Mouse (Mus musculus) midbrain, embryonic 15.5 days (tissue): ENCODE results near the gene Btbd1. TPM values are rescaled to one million over a fixed set of nuclear protein-coding genes. Genes with fewer than 3 reads are reported as not detected.

Source experiments
- ATAC-seq: fragments of 200-750 bp; cut with Nextera tagmentation; replicated peaks from 2 replicates; pipeline ENCODE4 v1.8.0; 2017; ENCODE audit warnings: moderate TSS enrichment
- H3K27ac ChIP-seq: fragments of 300-500 bp; sonication (generic); 2 replicates; pipeline ENCODE4 v1.5.1; 2015; ENCODE audit warnings: mild to moderate bottlenecking, inconsistent platforms
- H3K27me3 ChIP-seq: fragments of 300-500 bp; sonication (generic); replicated peaks from 2 replicates; pipeline ENCODE4 v1.6.1; 2015; ENCODE audit warnings: inconsistent platforms
- H3K36me3 ChIP-seq: fragments of 300-500 bp; sonication (generic); replicated peaks from 2 replicates; pipeline ENCODE4 v1.6.1; 2015; ENCODE audit warnings: inconsistent platforms
- H3K4me1 ChIP-seq: fragments of 300-500 bp; sonication (generic); 2 replicates; pipeline ENCODE4 v1.6.1; 2015; ENCODE audit warnings: inconsistent platforms
- H3K4me2 ChIP-seq: fragments of 300-500 bp; sonication (generic); 2 replicates; pipeline ENCODE4 v1.6.1; 2015; ENCODE audit warnings: inconsistent platforms, mild to moderate bottlenecking, moderate library complexity
- H3K4me3 ChIP-seq: fragments of 300-500 bp; sonication (generic); 2 replicates; pipeline ENCODE4 v1.5.1; 2015; ENCODE audit warnings: mild to moderate bottlenecking, inconsistent platforms
- H3K9ac ChIP-seq: fragments of 300-500 bp; sonication (generic); 2 replicates; pipeline ENCODE4 v1.6.1; 2015; ENCODE audit warnings: mild to moderate bottlenecking, inconsistent platforms
- H3K9me3 ChIP-seq: fragments of 300-500 bp; sonication (generic); 2 replicates; pipeline ENCODE4 v1.6.1; 2016; ENCODE audit warnings: inconsistent platforms
- WGBS: fragments of 180-500 bp; shearing (Covaris S2); methylation state at CpG from one replicate; pipeline ENCODE4 v1.1.7; 2015; ENCODE audit warnings: mixed read lengths; 5-methylcytosine and 5-hydroxymethylcytosine counted together
- polyA plus RNA-seq: library from polyadenylated mRNA; unstranded; fragments of >200 nt; fragmentation: Nextera tagmentation; extraction: Ambion mirVana; gene quantifications from 2 replicates; pipeline ENCODE4 v1.2.1, GENCODE M21; 2015

The Btbd1 gene
- polyA plus RNA-seq, 1 experiment from 2014 or later, result 94.4 TPM

DNA sequence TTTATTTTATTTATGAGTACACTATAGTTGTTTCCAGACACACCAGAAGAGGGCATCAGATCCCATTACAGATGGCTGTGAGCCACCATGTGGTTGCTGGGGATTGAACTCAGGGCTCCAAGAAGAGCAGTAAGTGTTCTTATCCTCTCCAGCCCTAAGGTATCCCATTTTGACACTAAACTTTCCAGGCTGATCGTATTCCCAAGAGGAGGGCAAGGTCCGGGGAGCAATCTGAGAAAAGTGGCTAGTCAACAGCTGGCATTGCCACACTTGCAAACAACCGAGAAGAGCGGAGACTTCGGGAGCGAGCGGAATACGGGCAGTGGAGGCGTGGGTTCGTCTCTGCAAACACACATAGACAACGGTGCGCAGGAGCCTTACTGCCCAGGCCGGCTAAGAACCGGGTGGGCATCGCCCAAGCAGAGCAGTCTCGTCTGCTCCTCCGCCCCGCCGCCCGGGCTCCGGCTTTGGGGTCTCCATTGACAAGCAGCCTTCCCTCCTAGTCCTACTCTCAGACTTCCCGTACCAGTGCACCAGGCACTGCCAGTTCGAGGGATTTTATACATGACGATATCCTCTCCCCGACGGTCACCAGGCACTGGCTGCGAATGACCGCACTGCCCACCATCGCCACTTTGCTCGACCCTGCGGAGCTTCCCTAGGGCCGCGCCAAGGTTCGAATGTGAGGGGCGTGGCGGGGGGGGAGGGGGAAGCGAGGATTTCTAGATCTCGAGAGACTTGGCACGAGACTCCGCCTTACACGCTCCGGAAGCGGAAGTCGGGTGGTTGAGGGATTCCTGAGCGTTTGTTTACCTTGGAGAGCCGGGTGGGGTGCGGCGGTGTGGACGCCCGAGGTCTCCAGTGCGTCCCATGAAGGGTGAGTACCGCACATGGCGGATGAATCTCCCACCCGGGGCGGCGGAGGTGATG is 66.8 kb downstream of the Btbd1 start, which contains the start of gene Ramac:
Gene Ramac, plus strand, starts transcription at position 746 of the 930 bp plus-strand sequence.
- Histone ChIP-seq H3K4me1 (peaks cover 25% of the 10 kb centered on the region), H3K9ac (peak within 1 kb of the TSS; percentile 85), H3K4me2 (peak within 1 kb of the TSS; percentile 87), H3K27ac (peak within 1 kb of the TSS; percentile 86), H3K9me3 (no peaks in the 10 kb centered on the region), H3K27me3 (no peaks in the 10 kb centered on the region), H3K4me3 (peak within 1 kb of the TSS; percentile 92), H3K36me3 (no peaks in the 10 kb centered on the region)
- peak; percentile 97 for ATAC-seq
- under 1% methylated on average over 53 of the region's 56 CpGs for WGBS

DNA sequence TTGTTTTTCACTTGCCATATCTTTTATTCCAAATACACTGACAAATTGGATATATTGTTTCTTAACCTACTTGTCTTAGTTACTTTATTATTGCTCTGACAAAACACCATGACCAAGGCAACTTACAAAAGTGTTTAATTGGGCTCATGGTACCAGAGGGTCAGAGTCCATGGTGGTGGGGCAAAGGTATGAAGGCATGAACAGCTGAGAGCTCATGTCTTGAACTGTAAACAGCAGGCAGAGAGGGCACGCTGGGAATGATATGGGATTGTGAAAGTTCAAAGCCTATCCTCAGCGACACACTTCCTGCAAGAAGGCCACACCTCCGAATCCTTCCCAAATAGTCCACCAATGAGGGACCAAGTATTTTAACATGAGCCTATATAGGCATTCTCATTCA is 81.3 kb downstream of the Btbd1 start:
- H3K27ac ChIP-seq, result no peak overlapping the region
- H3K36me3 ChIP-seq, result no peaks in the 10 kb centered on the region
- ATAC-seq, result no peak
- H3K9ac ChIP-seq, result no peak overlapping the region
- H3K4me3 ChIP-seq, result no peak overlapping the region
- 88% methylated on average over 3 of the region's 3 CpGs for WGBS
- no peaks in the 10 kb centered on the region for H3K4me1 ChIP-seq
- H3K27me3 ChIP-seq, result no peaks in the 10 kb centered on the region
- H3K4me2 ChIP-seq, result no peak overlapping the region
- H3K9me3 ChIP-seq, result no peaks in the 10 kb centered on the region

DNA sequence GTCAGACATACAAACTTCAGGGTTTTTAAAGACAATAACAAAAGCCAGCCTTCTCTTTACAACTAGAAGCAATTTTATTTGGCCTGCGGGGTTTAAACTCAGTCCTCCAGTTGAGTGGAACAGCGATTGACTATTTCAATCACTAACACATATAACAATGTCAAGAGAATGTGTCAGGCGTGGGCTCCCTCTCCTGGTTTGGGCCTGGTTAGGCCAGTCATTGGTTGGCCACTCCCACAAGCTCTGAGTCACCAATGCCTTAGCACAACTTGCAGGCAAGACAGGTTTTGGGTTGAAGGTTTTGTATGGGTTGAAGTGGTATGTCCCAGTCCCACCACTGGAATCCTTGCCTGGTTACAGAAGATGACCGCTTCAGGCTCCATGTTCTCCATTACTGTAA is 85.1 kb downstream of the Btbd1 start:
- H3K4me2 ChIP-seq, result no peak overlapping the region
- no peak for ATAC-seq

More for the DNA sequence above, 85.1 kb downstream of the Btbd1 start:
- H3K36me3 ChIP-seq, result no peaks in the 10 kb centered on the region
- WGBS, result 80% methylated on average over 4 of the region's 4 CpGs
- no peak overlapping the region for H3K9ac ChIP-seq
- H3K9me3 ChIP-seq, result no peaks in the 10 kb centered on the region
- no peak overlapping the region for H3K4me3 ChIP-seq
- no peak overlapping the region for H3K27ac ChIP-seq
- H3K4me1 ChIP-seq, result no peaks in the 10 kb centered on the region
- H3K27me3 ChIP-seq, result no peaks in the 10 kb centered on the region

Other genes with a start within 250 kb of the Btbd1 start
- 21.8 and 24.6 TPM in 2 replicates for gene Homer2, start 121.9 kb downstream of the Btbd1 start, polyA plus RNA-seq
- gene Ramac, start 66.5 kb downstream of the Btbd1 start, polyA plus RNA-seq, result 145 and 148 TPM in 2 replicates
- gene 3110040N11Rik, start 40.0 kb downstream of the Btbd1 start, polyA plus RNA-seq, result 56.1 and 61.1 TPM in 2 replicates
- gene Gm10160, start 26.4 kb upstream of the Btbd1 start, polyA plus RNA-seq, result not detected in 2 replicates
- 10.2 and 10.9 TPM in 2 replicates for gene Tm6sf1, start 29.6 kb upstream of the Btbd1 start, polyA plus RNA-seq
- 67.0 and 71.7 TPM in 2 replicates for gene Hdgfl3, start 105.0 kb upstream of the Btbd1 start, polyA plus RNA-seq
- 0.08 and 0.20 TPM in 2 replicates for gene Bnc1, start 162.9 kb upstream of the Btbd1 start, polyA plus RNA-seq